Mouse (Mus musculus) midbrain, embryonic 10.5 days (tissue): Measurements from ENCODE around the gene Fignl1. TPM values are rescaled to one million over a fixed set of nuclear protein-coding genes. Genes with fewer than 3 reads are reported as not detected.

Source experiments
- DNase-seq: peaks from one replicate; pipeline ENCODE4 v3.0.0-alpha.2; 2017; ENCODE audit warnings: low spot score
- H3K27ac ChIP-seq: fragments of 300-500 bp; sonication (generic); replicated peaks from 2 replicates; pipeline ENCODE4 v1.5.1; 2016; ENCODE audit warnings: mild to moderate bottlenecking
- H3K27me3 ChIP-seq: fragments of 300-500 bp; sonication (generic); 2 replicates; pipeline ENCODE4 v1.6.1; 2016; ENCODE audit warnings: low read depth, mild to moderate bottlenecking; ENCODE audit not compliant: poor library complexity, severe bottlenecking
- H3K36me3 ChIP-seq: fragments of 300-500 bp; sonication (generic); 2 replicates; pipeline ENCODE4 v1.6.1; 2016; ENCODE audit warnings: mild to moderate bottlenecking, moderate library complexity
- H3K4me1 ChIP-seq: fragments of 300-500 bp; sonication (generic); 2 replicates; pipeline ENCODE4 v1.6.1; 2016
- H3K4me3 ChIP-seq: fragments of 300-500 bp; sonication (generic); 2 replicates; pipeline ENCODE4 v1.5.1; 2016; ENCODE audit warnings: mild to moderate bottlenecking, moderate library complexity
- H3K9me3 ChIP-seq: fragments of 300-500 bp; sonication (generic); replicated peaks from 2 replicates; pipeline ENCODE4 v1.6.1; 2016; ENCODE audit warnings: mild to moderate bottlenecking
- WGBS: fragments of 180-500 bp; shearing (Covaris S2); methylation state at CpG from one replicate; pipeline ENCODE4 v1.1.7; 2016; 5-methylcytosine and 5-hydroxymethylcytosine counted together
- polyA plus RNA-seq: library from polyadenylated mRNA; unstranded; fragments of >200 nt; fragmentation: Nextera tagmentation; extraction: Ambion mirVana; gene quantifications from 2 replicates; pipeline ENCODE4 v1.2.1, GENCODE M21; 2016

Gene Fignl1
- polyA plus RNA-seq, 1 experiment from 2014 or later: 112 TPM

DNA sequence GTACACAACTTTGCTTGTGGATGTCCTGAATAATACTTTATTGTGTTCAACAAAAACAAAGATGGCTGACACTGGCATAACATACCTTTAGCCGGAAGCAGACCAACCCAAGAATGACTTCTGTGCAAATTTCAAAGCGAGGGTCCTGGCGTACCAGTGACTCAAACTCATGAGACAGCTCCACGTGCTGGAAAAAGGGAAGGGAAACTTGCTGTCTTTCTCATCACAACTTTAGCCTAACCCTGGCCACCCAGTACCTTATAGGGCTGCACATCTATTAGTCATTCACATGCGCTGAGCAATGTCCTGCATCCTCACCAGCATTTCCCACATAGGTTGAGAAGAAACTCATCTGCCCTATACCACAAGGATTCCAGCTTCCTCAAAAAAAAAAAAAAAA lies 10.4 kb upstream of the Fignl1 start:
- WGBS: 91% methylated on average over 5 of the region's 5 CpGs
- peaks cover 51% of the 10 kb centered on the region for H3K4me1 ChIP-seq
- H3K27ac ChIP-seq: no peak overlapping the region
- H3K9me3 ChIP-seq: no peaks in the 10 kb centered on the region
- H3K36me3 ChIP-seq: no peaks in the 10 kb centered on the region
- DNase-seq: no peak
- no peak overlapping the region for H3K4me3 ChIP-seq
- no peaks in the 10 kb centered on the region; the same call in 1 of the 2 replicates for H3K27me3 ChIP-seq

DNA sequence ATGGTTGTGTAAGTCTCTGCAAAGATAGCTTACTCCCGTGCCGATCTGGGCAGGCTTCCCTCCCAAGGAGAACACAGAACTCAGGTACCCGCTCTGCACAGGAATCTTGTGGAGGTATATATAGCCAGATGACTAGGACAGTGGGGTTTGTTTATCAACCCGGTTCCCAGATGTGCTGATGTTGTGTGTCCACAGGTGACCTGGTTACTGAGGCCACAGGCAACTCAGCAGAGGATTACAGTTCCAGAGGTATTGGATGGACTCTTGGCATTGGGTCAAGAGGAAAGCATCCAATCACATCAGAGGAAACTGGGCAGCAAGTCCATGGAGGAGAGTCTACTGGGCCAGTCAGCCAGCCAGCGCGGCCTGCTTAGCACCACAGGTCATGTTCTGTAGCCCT lies 10.0 kb upstream of the Fignl1 start:
- H3K36me3 ChIP-seq: no peaks in the 10 kb centered on the region
- WGBS: 92% methylated on average over 6 of the region's 6 CpGs
- DNase-seq: no peak

DNA sequence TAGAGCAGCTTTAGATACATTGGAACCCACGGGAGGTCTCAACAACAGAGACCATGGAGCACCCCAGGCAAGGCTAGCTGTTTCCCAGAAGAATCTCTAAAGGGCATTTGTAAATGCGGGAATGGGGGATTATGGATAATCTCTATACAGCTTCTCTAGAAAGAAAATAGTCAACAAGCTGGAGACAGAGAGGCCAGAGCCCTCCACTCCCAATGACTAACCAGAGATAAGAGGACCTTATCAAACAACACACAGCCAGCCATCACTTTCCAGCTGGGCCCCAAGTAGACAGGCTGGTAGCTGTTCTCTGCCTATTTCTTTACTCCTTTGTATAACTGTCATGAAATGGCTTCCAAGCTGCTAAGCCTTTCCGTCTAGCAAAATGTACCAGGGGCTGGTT lies 7.0 kb upstream of the Fignl1 start:
- WGBS: 56% methylated on average over 3 of the region's 3 CpGs
- Histone ChIP-seq H3K4me3 (no peak overlapping the region), H3K27me3 (no peaks in the 10 kb centered on the region; the same call in 1 of the 2 replicates), H3K9me3 (no peaks in the 10 kb centered on the region), H3K36me3 (no peaks in the 10 kb centered on the region), H3K27ac (peak overlapping the region; percentile 34; the same call in 1 of the 2 replicates), H3K4me1 (peaks cover 30% of the 10 kb centered on the region)
- no peak for DNase-seq

More for the DNA sequence above, 10.0 kb upstream of the Fignl1 start:
- H3K27ac ChIP-seq: no peak overlapping the region
- no peaks in the 10 kb centered on the region for H3K9me3 ChIP-seq
- H3K27me3 ChIP-seq: no peaks in the 10 kb centered on the region; the same call in 1 of the 2 replicates
- peaks cover 47% of the 10 kb centered on the region for H3K4me1 ChIP-seq
- no peak overlapping the region for H3K4me3 ChIP-seq

DNA sequence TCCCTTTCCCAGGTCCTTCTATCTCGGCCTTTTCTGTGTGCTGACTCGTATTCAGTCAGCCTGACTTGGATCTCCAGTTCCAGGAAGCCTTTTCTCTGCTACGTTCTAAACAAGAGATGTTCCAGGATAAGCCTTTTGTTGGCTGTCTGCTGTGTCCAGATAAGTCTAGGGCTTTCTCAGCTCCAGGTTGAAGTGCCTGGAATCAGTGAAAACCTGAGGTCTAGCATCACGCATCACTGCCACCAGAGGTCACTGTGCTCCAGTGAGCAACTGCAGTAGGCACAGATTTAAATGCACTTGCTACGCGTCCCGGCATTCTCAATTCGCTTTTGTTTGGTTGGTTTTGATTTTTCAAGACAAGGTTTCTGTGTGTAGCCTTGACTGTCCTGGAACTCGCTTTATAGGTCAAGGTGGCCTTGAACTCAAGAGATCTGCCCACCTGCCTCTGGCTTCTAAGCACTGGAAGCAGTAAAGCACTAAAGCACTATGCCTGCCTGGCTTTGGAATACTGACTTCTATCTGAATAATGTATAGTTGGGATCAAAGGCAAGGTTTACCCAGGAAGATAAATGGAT lies 3.2 kb upstream of the Fignl1 start:
- peak overlapping the region; percentile 83 for H3K27ac ChIP-seq
- no peaks in the 10 kb centered on the region; the same call in 1 of the 2 replicates for H3K27me3 ChIP-seq
- H3K9me3 ChIP-seq: no peaks in the 10 kb centered on the region
- peak; percentile 84 for DNase-seq
- no peaks in the 10 kb centered on the region for H3K36me3 ChIP-seq
- 23% methylated on average over 9 of the region's 9 CpGs for WGBS
- H3K4me3 ChIP-seq: no peak overlapping the region; the same call in 1 of the 2 replicates
- peaks cover 62% of the 10 kb centered on the region for H3K4me1 ChIP-seq

DNA sequence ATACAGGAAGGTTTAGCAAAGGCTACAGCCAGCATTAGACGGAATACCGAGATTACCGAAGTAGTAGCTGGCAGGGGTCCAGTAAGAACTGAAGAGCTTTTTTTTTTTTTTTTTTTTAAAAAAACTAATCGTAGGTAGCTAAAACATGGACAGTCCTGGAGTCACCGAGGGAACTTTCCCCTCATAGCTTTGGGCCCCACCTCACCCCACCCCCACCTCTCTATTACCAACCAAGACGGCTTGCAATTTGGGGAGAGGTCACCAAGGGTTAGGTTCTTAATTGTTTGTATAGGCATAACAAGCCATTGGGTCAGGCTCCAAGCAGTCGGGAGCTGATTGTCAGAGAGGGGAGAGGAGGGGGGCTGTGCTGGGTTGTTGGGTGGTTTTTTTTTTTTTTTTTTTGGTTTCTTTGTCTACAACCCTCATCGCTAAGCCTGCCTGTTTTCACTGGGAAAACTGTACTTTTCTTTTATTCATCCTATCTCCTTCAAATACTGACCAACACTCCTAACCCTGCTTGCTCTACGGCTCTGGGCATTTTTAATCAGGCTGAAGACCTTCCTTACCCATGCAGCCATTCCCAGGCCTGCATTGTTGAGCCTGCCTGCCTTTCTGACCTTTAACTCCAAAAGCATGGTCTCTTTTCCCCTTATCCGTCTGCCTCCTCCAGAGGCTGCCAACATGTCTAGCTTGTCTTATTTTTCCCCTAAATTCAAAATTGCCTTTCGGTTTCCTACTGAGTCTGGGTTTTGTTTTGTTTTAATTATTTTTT lies 828 bp upstream of the Fignl1 start:
- peaks cover 19% of the 10 kb centered on the region for H3K36me3 ChIP-seq
- peak overlapping the region; percentile 73 for H3K4me3 ChIP-seq
- WGBS: under 1% methylated on average over 11 of the region's 11 CpGs
- H3K9me3 ChIP-seq: no peaks in the 10 kb centered on the region
- peak overlapping the region; percentile 98 for H3K27ac ChIP-seq
- H3K4me1 ChIP-seq: peaks cover 54% of the 10 kb centered on the region
- H3K27me3 ChIP-seq: no peaks in the 10 kb centered on the region
- peak; percentile 77 for DNase-seq

DNA sequence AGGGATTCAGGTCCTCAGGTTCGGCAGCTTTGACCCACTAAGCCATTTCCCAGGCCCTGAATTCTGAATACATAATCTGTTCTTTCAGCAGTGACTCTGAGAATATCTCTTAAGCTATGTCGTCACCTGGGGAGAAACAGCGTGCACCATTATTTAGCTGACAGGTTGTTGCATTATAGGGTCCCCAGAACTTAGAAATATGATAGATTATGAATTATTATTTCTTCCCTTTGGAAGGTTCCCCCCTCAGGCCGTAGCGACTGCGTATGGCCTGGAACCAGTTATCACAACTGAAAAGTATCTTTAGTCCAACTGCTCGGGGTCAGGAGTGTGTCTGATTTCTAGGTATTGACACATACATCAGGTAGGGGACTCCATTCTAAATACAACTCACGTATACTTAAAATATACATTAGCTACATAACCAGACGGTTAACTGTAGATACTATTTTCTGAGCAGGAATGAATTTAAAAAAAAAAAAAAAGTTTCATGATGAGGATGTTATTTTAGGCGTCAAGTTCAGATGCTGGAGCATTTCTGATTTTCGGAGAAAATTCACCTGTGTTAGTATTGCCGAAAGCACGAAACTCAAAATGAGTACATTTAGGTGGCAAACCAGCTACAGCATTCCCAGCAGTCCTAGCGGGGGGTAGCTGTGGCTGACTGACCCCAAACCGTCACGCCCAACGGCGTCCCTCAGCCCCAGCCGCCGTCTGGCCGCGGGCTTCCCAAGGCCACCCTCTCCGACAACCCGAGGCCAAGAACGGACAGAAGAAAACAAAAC lies 535 bp downstream of the Fignl1 start:
- Histone ChIP-seq H3K36me3 (peaks cover 32% of the 10 kb centered on the region), H3K27ac (peak overlapping the region; percentile 98), H3K9me3 (no peaks in the 10 kb centered on the region), H3K4me1 (peaks cover 54% of the 10 kb centered on the region), H3K4me3 (peak overlapping the region; percentile 73), H3K27me3 (no peaks in the 10 kb centered on the region)
- DNase-seq: no peak
- 14% methylated on average over 25 of the region's 25 CpGs for WGBS

DNA sequence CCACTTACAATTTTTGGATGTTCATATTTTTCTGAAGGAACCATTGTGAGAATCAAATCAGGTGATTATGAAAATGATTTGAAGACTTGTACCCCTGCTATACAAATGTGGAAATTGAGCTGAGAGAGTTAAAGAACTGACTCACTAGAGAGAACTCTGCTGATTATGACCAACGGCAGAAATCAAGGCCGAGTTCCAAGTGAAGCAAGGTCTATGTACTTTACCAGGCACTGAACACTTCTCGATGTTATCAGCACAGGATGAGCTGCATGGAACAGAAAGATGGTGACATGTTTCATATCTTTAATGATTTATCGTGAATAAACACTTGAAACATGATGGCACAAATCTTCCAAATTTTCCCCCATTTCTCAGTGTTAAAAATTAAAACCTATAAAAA lies 2.8 kb downstream of the Fignl1 start:
- no peaks in the 10 kb centered on the region for H3K27me3 ChIP-seq
- no peak for DNase-seq
- H3K27ac ChIP-seq: no peak overlapping the region
- H3K36me3 ChIP-seq: peaks cover 55% of the 10 kb centered on the region
- H3K4me3 ChIP-seq: no peak overlapping the region
- WGBS: 92% methylated on average over 4 of the region's 4 CpGs
- peaks cover 43% of the 10 kb centered on the region for H3K4me1 ChIP-seq
- no peaks in the 10 kb centered on the region for H3K9me3 ChIP-seq

DNA sequence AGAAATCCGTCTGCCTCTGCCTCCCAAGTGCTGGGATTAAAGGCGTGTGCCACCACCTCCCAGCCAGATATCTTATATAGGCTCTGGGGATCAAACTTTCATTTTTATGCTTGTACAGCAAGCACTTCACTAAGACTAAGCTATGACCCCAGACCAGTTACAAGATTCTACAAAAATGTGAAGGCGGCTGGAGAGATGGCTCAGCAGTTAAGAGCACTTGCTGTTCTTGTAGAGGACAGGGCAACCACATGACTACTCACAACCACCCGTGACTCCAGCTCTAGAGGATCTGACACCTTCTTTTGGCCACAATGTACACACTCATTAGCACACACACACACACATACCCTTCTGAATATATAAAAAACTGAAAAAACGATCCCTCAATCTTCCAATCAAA lies 4.3 kb downstream of the Fignl1 start:
- Histone ChIP-seq H3K27ac (no peak overlapping the region), H3K4me3 (no peak overlapping the region), H3K9me3 (no peaks in the 10 kb centered on the region), H3K36me3 (peaks cover 70% of the 10 kb centered on the region), H3K27me3 (no peaks in the 10 kb centered on the region), H3K4me1 (peaks cover 27% of the 10 kb centered on the region)
- WGBS: 87% methylated on average over 5 of the region's 5 CpGs
- no peak for DNase-seq

DNA sequence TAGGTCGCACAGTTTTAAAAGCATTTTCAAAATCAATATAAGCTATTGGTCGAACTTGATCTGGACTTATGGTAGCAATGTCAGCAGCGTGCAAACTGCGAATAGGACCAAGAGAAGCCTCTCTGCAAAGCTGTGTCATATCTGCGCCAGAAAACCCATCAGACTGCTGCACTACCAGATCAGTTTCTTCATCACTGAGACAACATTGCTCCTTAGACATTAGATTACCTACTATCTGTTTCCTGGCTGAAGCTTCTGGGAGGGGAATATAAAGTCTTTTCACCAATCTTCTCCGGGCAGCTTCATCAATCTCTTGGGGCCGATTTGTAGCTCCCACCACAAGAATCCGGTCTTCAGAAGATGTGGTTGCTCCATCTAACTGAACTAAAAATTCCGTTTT lies 7.7 kb downstream of the Fignl1 start:
- WGBS: 94% methylated on average over 9 of the region's 9 CpGs
- no peaks in the 10 kb centered on the region for H3K4me1 ChIP-seq
- H3K9me3 ChIP-seq: no peaks in the 10 kb centered on the region; the same call in 1 of the 2 replicates
- H3K4me3 ChIP-seq: no peak overlapping the region
- H3K27me3 ChIP-seq: no peaks in the 10 kb centered on the region
- no peak overlapping the region for H3K27ac ChIP-seq
- H3K36me3 ChIP-seq: peaks cover 99% of the 10 kb centered on the region
- DNase-seq: no peak

DNA sequence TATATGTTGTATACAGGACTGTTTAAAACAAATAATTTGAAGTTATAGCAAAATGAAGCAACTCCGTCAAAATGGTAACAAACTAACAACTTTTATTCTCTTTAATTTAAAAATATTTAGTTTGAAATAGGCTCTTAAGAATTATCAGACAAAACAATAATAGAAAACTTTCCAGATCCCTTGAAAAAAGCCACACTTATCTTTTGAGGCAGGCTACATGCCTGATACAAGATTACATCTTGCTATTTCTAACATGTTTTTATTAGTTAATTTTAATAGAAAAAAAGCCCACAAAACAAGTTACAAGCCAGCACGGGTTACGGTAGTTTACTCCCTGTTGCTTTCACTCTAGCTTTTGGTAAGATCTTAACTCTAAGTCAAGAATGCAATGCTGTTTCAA lies 8.5 kb downstream of the Fignl1 start:
- Histone ChIP-seq H3K4me3 (no peak overlapping the region), H3K4me1 (no peaks in the 10 kb centered on the region), H3K36me3 (peaks cover 92% of the 10 kb centered on the region), H3K27me3 (no peaks in the 10 kb centered on the region), H3K27ac (no peak overlapping the region), H3K9me3 (no peaks in the 10 kb centered on the region; the same call in 1 of the 2 replicates)
- whole genome bisulfite sequencing: 97% methylated on average over 3 of the region's 3 CpGs
- DNase-seq: no peak

DNA sequence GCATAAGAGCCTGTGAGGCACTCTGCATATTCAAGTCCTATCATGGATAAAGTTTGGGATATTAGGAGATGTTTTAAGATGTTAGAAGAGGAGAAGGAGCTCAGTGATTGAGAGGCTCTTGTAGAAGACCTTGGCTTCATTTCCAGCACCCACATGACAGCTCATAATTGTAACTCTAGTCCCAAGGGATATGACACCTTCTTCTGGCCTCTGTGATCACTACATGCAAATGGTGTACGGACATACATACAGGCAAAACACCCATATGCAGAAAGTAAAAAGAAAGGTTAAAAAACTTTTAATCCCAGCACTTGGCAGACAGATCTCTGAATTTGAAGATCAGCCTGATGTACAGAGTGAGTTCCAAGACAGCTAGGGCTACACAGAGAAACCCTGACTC lies 10.1 kb downstream of the Fignl1 start:
- H3K36me3 ChIP-seq: peaks cover 76% of the 10 kb centered on the region
- DNase-seq: no peak
- WGBS: 98% methylated on average over 1 of the region's 1 CpGs

DNA sequence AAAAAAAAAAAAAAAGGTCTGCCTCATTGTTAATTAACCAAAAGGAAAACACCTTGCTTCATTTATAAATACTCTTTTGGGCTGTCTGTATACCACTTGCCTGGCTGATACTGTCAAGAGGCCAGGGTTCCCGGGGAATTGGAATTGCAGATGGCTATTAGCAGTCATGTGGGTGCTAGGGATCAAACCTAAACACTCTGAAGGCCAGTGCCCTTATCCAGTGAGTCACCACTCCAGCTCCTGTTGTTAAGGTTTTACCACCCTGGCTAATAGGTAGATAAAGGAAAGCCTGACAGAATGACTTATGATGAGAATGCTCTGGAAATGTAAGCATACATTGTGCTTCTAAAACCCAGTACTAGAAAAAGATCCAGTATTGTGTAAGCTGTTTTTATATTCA lies 14.1 kb downstream of the Fignl1 start:
- Histone ChIP-seq H3K9me3 (no peaks in the 10 kb centered on the region; the same call in 1 of the 2 replicates), H3K4me3 (no peak overlapping the region), H3K4me1 (no peaks in the 10 kb centered on the region), H3K36me3 (peaks cover 35% of the 10 kb centered on the region), H3K27ac (no peak overlapping the region), H3K27me3 (no peaks in the 10 kb centered on the region)
- DNase-seq: no peak
- 91% methylated on average over 1 of the region's 1 CpGs for whole genome bisulfite sequencing

More for the DNA sequence above, 10.1 kb downstream of the Fignl1 start:
- H3K4me3 ChIP-seq: no peak overlapping the region
- no peaks in the 10 kb centered on the region; the same call in 1 of the 2 replicates for H3K9me3 ChIP-seq
- no peaks in the 10 kb centered on the region for H3K27me3 ChIP-seq
- H3K27ac ChIP-seq: no peak overlapping the region
- H3K4me1 ChIP-seq: no peaks in the 10 kb centered on the region
